Mouse (Mus musculus) liver, embryonic 15.5 days (tissue): Measurements from ENCODE around the gene Vmn2r70. TPM values are rescaled to one million over a fixed set of nuclear protein-coding genes. Genes with fewer than 3 reads are reported as not detected.

ENCODE experiments used
- ATAC-seq: fragments of 200-750 bp; cut with Nextera tagmentation; 2 replicates; pipeline ENCODE4 v1.8.0; 2017; ENCODE audit warnings: moderate number of reproducible peaks, mild to moderate bottlenecking, moderate library complexity; ENCODE audit not compliant: insufficient read depth
- H3K27ac ChIP-seq: fragments of 300-500 bp; sonication (generic); replicated peaks from 2 replicates; pipeline ENCODE4 v1.5.1; 2015; ENCODE audit warnings: mild to moderate bottlenecking, inconsistent platforms
- H3K27me3 ChIP-seq: fragments of 300-500 bp; sonication (generic); 2 replicates; pipeline ENCODE4 v1.6.1; 2015; ENCODE audit warnings: mild to moderate bottlenecking, inconsistent platforms
- H3K36me3 ChIP-seq: fragments of 300-500 bp; sonication (generic); replicated peaks from 2 replicates; pipeline ENCODE4 v1.6.1; 2015; ENCODE audit warnings: moderate library complexity, mild to moderate bottlenecking, inconsistent platforms
- H3K4me1 ChIP-seq: fragments of 300-500 bp; sonication (generic); replicated peaks from 2 replicates; pipeline ENCODE4 v1.6.1; 2015; ENCODE audit warnings: inconsistent platforms
- H3K4me2 ChIP-seq: fragments of 300-500 bp; sonication (generic); 2 replicates; pipeline ENCODE4 v1.6.1; 2015; ENCODE audit warnings: moderate library complexity, mild to moderate bottlenecking, inconsistent platforms
- H3K4me3 ChIP-seq: fragments of 300-500 bp; sonication (generic); replicated peaks from 2 replicates; pipeline ENCODE4 v1.5.1; 2015; ENCODE audit warnings: mild to moderate bottlenecking, inconsistent platforms
- H3K9ac ChIP-seq: fragments of 300-500 bp; sonication (generic); 2 replicates; pipeline ENCODE4 v1.6.1; 2015; ENCODE audit warnings: moderate library complexity, mild to moderate bottlenecking, inconsistent platforms
- H3K9me3 ChIP-seq: fragments of 300-500 bp; sonication (generic); replicated peaks from 2 replicates; pipeline ENCODE4 v1.6.1; 2016; ENCODE audit warnings: inconsistent platforms
- WGBS: fragments of 180-500 bp; shearing (Covaris S2); methylation state at CpG from one replicate; pipeline ENCODE4 v1.1.7; 2015; ENCODE audit warnings: mixed read lengths; ENCODE audit not compliant: insufficient replicate concordance; 5-methylcytosine and 5-hydroxymethylcytosine counted together
- polyA plus RNA-seq: library from polyadenylated mRNA; unstranded; fragments of >200 nt; fragmentation: Nextera tagmentation; extraction: Ambion mirVana; gene quantifications from 2 replicates; pipeline ENCODE4 v1.2.1, GENCODE M21; 2015

Gene Vmn2r70
- not detected in 2 replicates for polyA plus RNA-seq

DNA sequence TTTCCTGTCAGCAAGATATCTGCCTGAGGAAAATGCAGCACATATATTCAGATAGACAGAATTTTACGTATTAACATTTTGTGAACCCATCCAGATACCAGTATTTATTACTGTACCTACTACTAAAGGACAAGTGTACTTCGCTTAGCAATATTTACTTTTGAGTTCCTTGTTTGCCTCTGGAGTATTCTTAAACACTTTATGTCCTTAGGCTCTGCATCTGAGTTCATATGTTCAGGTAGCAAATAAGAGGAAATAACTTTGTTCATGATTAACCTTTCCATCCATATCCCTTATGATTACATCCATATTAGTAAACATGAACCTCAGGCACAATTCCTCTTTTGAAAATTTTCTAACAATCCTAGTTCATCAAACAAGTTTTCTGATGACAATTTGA is at the start of gene Vmn2r70:
TSS of gene Vmn2r70 (minus strand) at position 101 of the 400 bp plus-strand sequence.
- WGBS, result 59% methylated on average over 2 of the region's 2 CpGs
- no peak within 1 kb of the TSS for H3K9ac ChIP-seq
- no peak within 1 kb of the TSS for H3K27ac ChIP-seq
- H3K4me1 ChIP-seq, result no peaks in the 10 kb centered on the region
- H3K27me3 ChIP-seq, result no peaks in the 10 kb centered on the region
- H3K4me2 ChIP-seq, result no peak within 1 kb of the TSS
- H3K36me3 ChIP-seq, result no peaks in the 10 kb centered on the region
- H3K9me3 ChIP-seq, result no peaks in the 10 kb centered on the region
- no peak within 1 kb of the TSS for H3K4me3 ChIP-seq
- ATAC-seq, result no peak

- no peak within 1 kb of the TSS for H3K27ac ChIP-seq
- no peak within 1 kb of the TSS for H3K4me2 ChIP-seq
- H3K4me3 ChIP-seq, result no peak within 1 kb of the TSS
- H3K4me1 ChIP-seq, result no peaks in the 10 kb centered on the region
- no peak within 1 kb of the TSS for H3K9ac ChIP-seq
- no peaks in the 10 kb centered on the region for H3K9me3 ChIP-seq
- WGBS, result 68% methylated on average over 5 of the region's 5 CpGs
- no peaks in the 10 kb centered on the region for H3K36me3 ChIP-seq
- no peaks in the 10 kb centered on the region for H3K27me3 ChIP-seq
- ATAC-seq, result no peak
These were observed 6.2 kb downstream of the Vmn2r70 start, which contains the start of gene Vmn2r71 for GRCm38 (mm10) chr7:85562787-85563186. Gene Vmn2r71, plus strand, starts transcription at chr7:85563087.

- no peak overlapping the region for H3K4me3 ChIP-seq
These were observed 25.9 kb downstream of the Vmn2r70 start for GRCm38 (mm10) chr7:85543118-85543517.

DNA sequence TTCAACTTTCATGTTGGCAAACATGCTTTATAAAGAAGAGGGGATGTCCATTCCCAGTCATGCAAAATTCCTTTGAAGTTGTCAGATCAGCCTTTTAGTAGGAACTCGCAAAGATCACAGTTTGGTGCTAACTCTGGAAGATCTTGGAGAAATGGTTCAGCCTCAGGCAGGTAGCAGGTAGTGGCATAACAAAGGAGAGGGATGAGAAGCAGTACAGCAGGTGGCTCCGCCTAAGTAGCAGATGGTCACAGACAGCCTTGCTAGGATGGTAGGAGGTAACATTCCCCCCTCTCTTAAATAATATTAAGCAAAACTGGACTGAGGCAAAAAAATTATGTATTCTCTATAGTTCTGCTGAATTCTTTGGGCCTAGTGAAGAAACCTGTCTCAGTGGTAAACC is 26.9 kb downstream of the Vmn2r70 start:
- Histone ChIP-seq H3K36me3 (no peaks in the 10 kb centered on the region), H3K27me3 (no peaks in the 10 kb centered on the region), H3K9me3 (no peaks in the 10 kb centered on the region), H3K4me2 (no peak overlapping the region), H3K27ac (no peak overlapping the region), H3K4me1 (no peaks in the 10 kb centered on the region), H3K9ac (no peak overlapping the region), H3K4me3 (no peak overlapping the region)
- WGBS, result 67% methylated on average over 2 of the region's 2 CpGs
- ATAC-seq, result no peak

More at GRCm38 (mm10) chr7:85543118-85543517, 25.9 kb downstream of the Vmn2r70 start:
- Histone ChIP-seq H3K9me3 (no peaks in the 10 kb centered on the region), H3K27ac (no peak overlapping the region), H3K27me3 (no peaks in the 10 kb centered on the region), H3K4me1 (no peaks in the 10 kb centered on the region), H3K36me3 (no peaks in the 10 kb centered on the region), H3K9ac (no peak overlapping the region), H3K4me2 (no peak overlapping the region)
- no peak for ATAC-seq
- 43% methylated on average over 2 of the region's 2 CpGs for WGBS

Other genes with a start within 250 kb of the Vmn2r70 start
- not detected in 2 replicates for gene Vmn2r69, start 153.3 kb downstream of the Vmn2r70 start, polyA plus RNA-seq
- not detected in 2 replicates for gene Vmn2r71, start 6.1 kb downstream of the Vmn2r70 start, polyA plus RNA-seq
- not detected in 2 replicates for gene Vmn2r72, start 185.9 kb upstream of the Vmn2r70 start, polyA plus RNA-seq